Mouse (Mus musculus): ENCODE data around the gene Smim11.

DNA sequence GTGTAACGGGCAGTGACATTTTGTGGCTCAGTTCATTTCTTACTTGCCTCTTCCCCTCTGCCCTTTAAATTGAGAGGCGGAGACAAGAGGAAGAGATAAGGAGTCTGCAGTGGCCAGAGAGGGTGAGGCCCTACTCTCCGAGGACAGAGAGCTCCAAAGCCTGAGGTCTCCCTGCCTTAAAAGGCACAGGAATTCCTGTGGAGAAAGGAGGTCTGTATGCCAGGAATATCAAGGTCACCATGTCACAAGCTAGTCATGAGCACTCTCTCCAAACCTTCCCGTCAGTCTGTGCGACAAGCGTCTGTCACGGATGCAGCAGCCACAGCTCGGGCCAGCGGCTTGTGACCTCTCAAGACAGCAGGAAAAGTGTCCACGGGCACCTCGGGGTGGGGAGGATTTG lies 44.1 kb downstream of the Smim11 start:
- TF ChIP-seq CTCF (conservative IDR thresholded peaks at IDR 0.05 in 1 of 2, IDR thresholded peaks at IDR 0.05 in 1 of 2; ENCODE audit: low read depth in 2 of 2, low read length in 2 of 2) = no peak
- no peak for TF ChIP-seq HCFC1 (IDR thresholded peaks at IDR 0.05; ENCODE audit: low read depth, low read length)

Data from CH12.LX (cell line).